Mouse (Mus musculus) heart, postnatal 0 days (tissue): ENCODE data around the gene Vmn2r31. TPM values are rescaled to one million over a fixed set of nuclear protein-coding genes. Genes with fewer than 3 reads are reported as not detected.
"Not testable (repeated sequence)": the region's sequence is repeated elsewhere in the genome, so short reads cannot be mapped to it uniquely, and the experiment has no call there.

Source experiments
- ATAC-seq: fragments of 200-750 bp; cut with Nextera tagmentation; 2 replicates; pipeline ENCODE4 v1.8.0; 2017; ENCODE audit warnings: low read depth, moderate number of reproducible peaks, moderate library complexity; ENCODE audit not compliant: insufficient read depth
- DNase-seq: peaks from one replicate; pipeline ENCODE4 v3.0.0-alpha.2; 2016; ENCODE audit warnings: low spot score
- H3K27ac ChIP-seq: fragments of 300-500 bp; sonication (generic); 2 replicates; pipeline ENCODE4 v1.5.1; 2014; ENCODE audit warnings: low read depth, mild to moderate bottlenecking
- H3K27me3 ChIP-seq: fragments of 300-500 bp; sonication (generic); 2 replicates; pipeline ENCODE4 v1.6.1; 2014; ENCODE audit warnings: low read length, mixed read lengths; ENCODE audit not compliant: control insufficient read depth, insufficient read depth
- H3K36me3 ChIP-seq: fragments of 300-500 bp; sonication (generic); replicated peaks from 2 replicates; pipeline ENCODE4 v1.6.1; 2014; ENCODE audit warnings: low read length, mixed read lengths; ENCODE audit not compliant: control insufficient read depth, insufficient read depth
- H3K4me1 ChIP-seq: fragments of 300-500 bp; sonication (generic); 2 replicates; pipeline ENCODE4 v1.6.1; 2014; ENCODE audit warnings: antibody characterized with exemption; ENCODE audit not compliant: control insufficient read depth, insufficient read depth
- H3K4me2 ChIP-seq: fragments of 300-500 bp; sonication (generic); 2 replicates; pipeline ENCODE4 v1.6.1; 2014; ENCODE audit warnings: low read depth, mild to moderate bottlenecking, low read length, moderate library complexity
- H3K4me3 ChIP-seq: fragments of 300-500 bp; sonication (generic); 2 replicates; pipeline ENCODE4 v1.5.1; 2014; ENCODE audit warnings: low read depth, low read length
- H3K9ac ChIP-seq: fragments of 300-500 bp; sonication (generic); replicated peaks from 2 replicates; pipeline ENCODE4 v1.6.1; 2014; ENCODE audit warnings: low read depth, low read length, mixed read lengths
- H3K9me3 ChIP-seq: fragments of 300-500 bp; sonication (generic); replicated peaks from 2 replicates; pipeline ENCODE4 v1.6.1; 2016; ENCODE audit warnings: low read length; ENCODE audit not compliant: control insufficient read depth
- WGBS: fragments of 180-500 bp; shearing (Covaris S2); extraction: QIAGEN DNeasy Blood & Tissue Kit; methylation state at CpG from one replicate; pipeline ENCODE4 v1.1.7; 2014; 5-methylcytosine and 5-hydroxymethylcytosine counted together
- polyA plus RNA-seq: library from polyadenylated mRNA; unstranded; fragments of >200 nt; fragmentation: Nextera tagmentation; extraction: Ambion mirVana; gene quantifications from 2 replicates; pipeline ENCODE4 v1.2.1, GENCODE M21; 2015
- total RNA-seq: library from RNA; depleted of rRNA; stranded (reverse); fragments of >200 nt; gene quantifications from 2 replicates; pipeline ENCODE4 v1.2.3, GENCODE M21; 2014; ENCODE audit warnings: low replicate concordance; rRNA removed

Gene Vmn2r31
- total RNA-seq = not detected in 2 replicates
- polyA plus RNA-seq = not detected in 2 replicates

DNA sequence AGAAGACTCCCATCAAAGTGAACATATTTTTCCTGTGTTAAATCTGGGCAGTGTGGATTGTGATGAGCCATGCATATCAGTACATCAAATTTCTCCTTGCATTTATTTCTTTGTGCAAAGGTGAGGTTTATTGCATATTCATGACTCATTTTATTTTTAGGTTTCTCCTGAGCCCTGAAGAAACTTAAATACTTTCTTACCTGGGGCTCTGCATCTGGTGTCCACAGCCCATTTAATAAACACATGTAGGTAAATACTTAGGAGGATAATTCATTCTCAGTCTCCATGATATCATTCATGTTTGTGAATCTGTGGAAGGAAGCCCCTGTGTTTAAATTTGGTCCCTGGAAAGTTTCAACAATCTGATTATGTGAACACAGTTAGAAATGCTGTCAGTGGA lies at the start of gene Vmn2r31:
TSS of gene Vmn2r31 (minus strand) at position 101 of the 400 bp plus-strand sequence.
- not testable (repeated sequence) for H3K4me2 ChIP-seq, H3K9ac ChIP-seq, H3K27ac ChIP-seq, H3K4me1 ChIP-seq, ATAC-seq, DNase-seq, H3K36me3 ChIP-seq, H3K4me3 ChIP-seq, H3K27me3 ChIP-seq, H3K9me3 ChIP-seq

DNA sequence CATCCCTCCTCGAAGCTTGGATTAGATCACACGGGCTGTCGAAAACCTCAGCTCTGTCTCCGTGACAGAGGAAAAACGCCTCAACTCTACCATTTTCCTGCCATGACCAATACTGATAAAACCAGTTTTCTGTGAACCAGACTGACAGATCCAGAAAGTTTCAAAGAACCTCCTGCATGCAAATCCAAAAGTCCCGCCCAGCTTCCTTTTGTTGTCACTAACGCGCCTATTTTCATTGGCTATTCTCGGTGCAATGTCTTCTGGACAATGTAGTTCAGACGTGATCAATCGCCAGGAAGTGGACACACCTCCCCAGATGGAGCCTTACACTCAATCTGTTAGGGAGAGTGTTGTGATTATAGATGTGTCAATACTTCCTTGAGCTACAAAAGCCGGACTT lies 25.1 kb downstream of the Vmn2r31 start, which contains the start of gene Gm45783:
TSS of gene Gm45783 (minus strand) at position 143 of the 400 bp plus-strand sequence.
- H3K4me2 ChIP-seq, H3K27ac ChIP-seq, H3K4me1 ChIP-seq, H3K4me3 ChIP-seq, H3K9me3 ChIP-seq, ATAC-seq, H3K36me3 ChIP-seq, H3K27me3 ChIP-seq, H3K9ac ChIP-seq, DNase-seq: not testable (repeated sequence)
- WGBS = 43% methylated on average over 12 of the region's 12 CpGs

DNA sequence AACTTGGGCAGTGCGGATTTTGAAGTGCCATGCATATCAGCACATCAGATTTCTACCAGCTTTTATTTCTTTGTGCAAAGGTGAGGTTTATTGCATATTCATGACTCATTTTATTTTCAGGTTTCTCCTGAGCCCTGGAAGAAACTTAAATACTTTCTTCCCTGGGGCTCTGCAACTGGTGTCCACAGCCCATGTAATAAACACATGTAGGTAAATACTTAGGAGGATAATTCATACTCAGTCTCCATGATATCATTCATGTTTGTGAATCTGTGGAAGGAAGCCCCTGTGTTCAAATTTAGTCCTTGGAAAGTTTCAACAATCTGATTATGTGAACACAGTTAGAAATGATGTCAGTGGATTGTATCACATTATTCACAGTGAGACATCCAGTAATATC lies 62.0 kb downstream of the Vmn2r31 start, which contains the start of gene Vmn2r30:
TSS of gene Vmn2r30 (minus strand) at position 101 of the 400 bp plus-strand sequence.
- not testable (repeated sequence) for H3K4me2 ChIP-seq, ATAC-seq, H3K4me3 ChIP-seq, H3K36me3 ChIP-seq, H3K27ac ChIP-seq, H3K9me3 ChIP-seq, H3K9ac ChIP-seq, DNase-seq, H3K27me3 ChIP-seq, H3K4me1 ChIP-seq
- WGBS = no CpG with 5 or more reads among the region's 1 CpGs

Other genes starting within 250 kb of the Vmn2r31 start
- gene Zfp418, start 228.4 kb downstream of the Vmn2r31 start, total RNA-seq = 0.46 TPM in 1 of 2 replicates, not detected in the other
- 0.56 and 0.74 TPM in 2 replicates for gene Zfp418, start 228.4 kb downstream of the Vmn2r31 start, polyA plus RNA-seq
- 2.2 and 2.4 TPM in 2 replicates for gene Zfp772, start 189.7 kb downstream of the Vmn2r31 start, total RNA-seq
- 2.3 and 2.8 TPM in 2 replicates for gene Zfp772, start 189.7 kb downstream of the Vmn2r31 start, polyA plus RNA-seq
- gene Vmn2r29, start 152.4 kb downstream of the Vmn2r31 start, total RNA-seq = 0.88 TPM in 1 of 2 replicates, not detected in the other
- not detected in 2 replicates for gene Vmn2r29, start 152.4 kb downstream of the Vmn2r31 start, polyA plus RNA-seq
- gene Gm45844, start 121.4 kb downstream of the Vmn2r31 start, total RNA-seq = 1.8 TPM in 1 of 2 replicates, not detected in the other
- gene Gm45844, start 121.4 kb downstream of the Vmn2r31 start, polyA plus RNA-seq = 1.7 and 2.4 TPM in 2 replicates
- gene Clcn4, start 98.9 kb downstream of the Vmn2r31 start, total RNA-seq = 43.2 and 57.6 TPM in 2 replicates
- 50.9 and 53.9 TPM in 2 replicates for gene Clcn4, start 98.9 kb downstream of the Vmn2r31 start, polyA plus RNA-seq
- gene Vmn2r30, start 62.1 kb downstream of the Vmn2r31 start, total RNA-seq = not detected in 2 replicates
- not detected in 2 replicates for gene Vmn2r30, start 62.1 kb downstream of the Vmn2r31 start, polyA plus RNA-seq
- gene Gm45783, start 25.1 kb downstream of the Vmn2r31 start, total RNA-seq = not detected in 2 replicates
- gene Gm45783, start 25.1 kb downstream of the Vmn2r31 start, polyA plus RNA-seq = not detected in 2 replicates
- gene Vmn2r32, start 80.3 kb upstream of the Vmn2r31 start, total RNA-seq = not detected in 2 replicates
- gene Vmn2r32, start 80.3 kb upstream of the Vmn2r31 start, polyA plus RNA-seq = not detected in 2 replicates
- not detected in 2 replicates for gene Vmn2r33, start 167.1 kb upstream of the Vmn2r31 start, total RNA-seq
- gene Vmn2r33, start 167.1 kb upstream of the Vmn2r31 start, polyA plus RNA-seq = not detected in 2 replicates